Mouse (Mus musculus) adrenal gland, postnatal 10 days (tissue): ENCODE measurements at regions not wholly inside any gene's neighbourhood (a gene's known extent, or its start where the extent isn't known, plus 50 kb on each side); places are given as distances from the start of the nearest gene placed in this dataset.
A peak's percentile ranks its signal among the peaks of the same experiment; 100 is the strongest.
"Not testable (repeated sequence)": the region's sequence is repeated elsewhere in the genome, so short reads cannot be mapped to it uniquely, and the experiment has no call there.

ENCODE experiments used
- DNase-seq: peaks from one replicate; pipeline ENCODE4 v3.0.0; 2021; ENCODE audit warnings: mixed read lengths

DNA sequence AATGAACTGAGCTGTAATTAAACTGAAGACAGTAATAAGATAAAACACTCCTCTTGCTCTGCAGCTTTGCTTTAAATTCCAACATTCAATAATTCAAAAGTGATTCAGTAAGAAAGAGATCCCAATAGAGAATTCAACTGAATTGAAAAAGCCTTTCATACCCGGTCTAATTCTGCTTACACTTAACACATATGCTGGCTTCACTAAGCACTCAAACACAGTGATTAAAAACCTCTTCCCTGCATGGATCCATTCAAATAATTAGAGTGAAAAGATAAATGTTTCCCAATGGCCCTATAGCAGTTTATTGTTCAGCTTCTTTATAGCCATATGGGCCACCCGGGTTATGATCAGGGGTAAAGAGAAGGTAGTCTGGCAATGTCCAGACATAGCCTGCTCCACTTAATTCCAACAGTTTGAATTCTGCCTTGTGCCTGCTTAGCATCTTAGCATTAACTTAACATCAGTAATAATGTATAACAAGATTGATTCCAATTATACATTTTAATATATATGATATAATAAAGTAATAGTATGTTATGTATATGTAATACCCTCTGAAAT lies 659.9 kb upstream of the Kcnd2 start:
- DNase-seq = no peak

DNA sequence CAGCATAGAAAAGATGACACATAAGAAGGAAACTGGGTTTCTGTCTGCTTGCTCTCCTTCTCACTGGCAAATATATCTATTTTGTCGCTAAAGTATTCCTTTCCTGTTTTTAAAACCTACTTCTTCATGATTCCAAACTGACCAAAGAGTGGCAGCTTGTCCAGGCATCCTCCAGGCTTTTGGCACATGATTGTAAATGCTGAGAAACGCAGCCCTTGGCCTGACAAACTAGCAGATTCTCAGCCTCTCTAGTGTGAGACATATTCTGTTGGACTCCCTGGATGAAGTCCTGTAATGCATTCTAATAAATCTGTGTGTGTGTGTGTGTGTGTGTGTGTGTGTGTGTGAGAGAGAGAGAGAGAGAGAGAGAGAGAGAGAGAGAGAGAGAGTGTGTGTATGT lies 642.7 kb upstream of the Kcnd2 start:
- DNase-seq = no peak

DNA sequence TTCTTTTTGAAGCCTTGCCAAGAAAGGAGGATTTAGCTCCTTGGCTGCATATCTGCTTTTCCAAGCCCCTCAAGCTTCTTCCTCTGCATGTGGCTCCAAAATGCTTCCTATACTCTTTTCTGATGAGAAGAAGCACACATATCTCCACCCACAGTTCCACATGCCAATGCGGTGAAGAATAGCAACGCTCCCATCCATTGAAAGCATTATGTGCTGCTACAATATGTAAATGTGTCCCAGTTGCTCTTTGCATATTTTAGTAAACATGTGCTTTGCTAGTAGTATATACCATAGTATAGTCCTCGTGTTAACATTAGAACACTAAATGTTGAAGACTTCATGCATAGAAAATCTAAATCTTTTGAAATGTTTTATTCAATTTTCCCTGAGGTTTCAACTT lies 640.6 kb upstream of the Kcnd2 start:
- DNase-seq = no peak

DNA sequence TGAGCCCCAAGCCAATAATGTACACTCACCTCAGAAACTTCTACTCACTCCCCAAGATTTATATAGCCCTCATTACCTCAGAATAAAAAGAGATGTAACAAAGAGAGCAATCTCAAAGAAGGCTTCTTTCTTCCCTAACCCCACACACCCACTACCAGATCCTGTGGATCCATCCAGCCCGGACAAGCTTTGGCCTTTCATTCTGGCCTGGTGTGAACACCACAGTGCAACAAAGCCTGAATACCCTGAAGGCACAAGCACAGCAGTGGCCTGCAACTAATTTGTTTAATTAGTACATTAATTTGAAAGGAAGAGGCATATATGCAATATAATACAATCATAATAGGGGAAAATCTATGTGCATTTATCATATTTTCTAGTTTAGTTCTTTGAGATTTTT lies 616.5 kb upstream of the Kcnd2 start:
- no peak for DNase-seq

DNA sequence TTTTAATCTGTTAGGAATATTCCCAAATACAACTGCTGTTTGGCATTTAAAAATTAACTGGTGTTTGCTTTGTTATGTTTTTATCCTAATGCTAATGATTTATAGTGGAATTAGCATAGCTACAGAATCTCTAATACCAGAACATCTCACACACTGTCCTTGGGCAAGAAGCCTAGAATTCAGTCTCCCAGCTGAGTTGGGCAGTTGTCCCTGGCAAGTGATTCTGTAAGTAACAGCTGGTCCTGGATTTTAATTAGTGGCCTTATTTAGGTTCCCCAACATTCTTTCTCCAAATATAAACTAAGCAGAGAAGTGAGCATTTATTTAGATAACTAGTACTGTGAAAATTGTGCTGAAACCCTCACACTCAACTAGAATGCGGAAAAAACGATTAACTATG lies 611.1 kb upstream of the Kcnd2 start:
- DNase-seq = peak; percentile 5

DNA sequence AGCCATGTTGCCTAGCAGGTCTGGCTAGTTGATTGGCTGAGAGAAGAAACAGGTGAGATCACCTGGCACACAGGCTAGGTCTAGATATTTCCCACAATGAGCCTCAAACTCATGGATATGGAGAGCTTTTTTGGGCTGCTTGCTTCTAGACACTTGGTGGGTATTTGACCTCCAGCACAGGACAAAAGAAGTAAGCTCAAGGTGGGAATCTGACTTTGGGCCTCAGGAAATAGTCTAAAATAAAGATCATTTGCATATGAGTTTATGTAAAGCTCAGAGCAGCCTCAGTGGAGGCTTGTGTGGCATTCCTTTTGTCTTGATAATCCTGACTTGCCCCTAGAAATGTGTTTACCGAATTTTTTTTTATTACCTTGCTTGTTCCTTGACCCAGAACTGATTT lies 594.8 kb upstream of the Kcnd2 start:
- no peak for DNase-seq

DNA sequence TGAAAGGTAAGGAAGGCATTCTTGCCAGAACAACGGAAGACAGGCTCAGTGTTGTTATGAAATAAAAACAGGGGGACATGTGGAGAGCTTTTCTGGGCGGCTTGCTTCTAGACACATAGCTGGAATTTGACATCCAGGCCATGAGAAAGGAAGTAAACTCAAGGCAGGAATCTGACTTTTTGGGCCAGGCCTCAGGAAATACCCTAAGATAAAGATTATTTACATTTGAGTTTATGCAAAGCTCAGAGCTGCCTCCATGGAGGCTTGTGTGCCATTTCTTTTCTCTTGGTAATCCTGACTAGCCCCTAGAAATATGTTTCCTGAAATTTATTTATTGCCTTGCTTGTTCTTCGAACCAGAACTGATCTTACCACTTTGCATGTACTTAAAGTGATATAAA lies 588.9 kb upstream of the Kcnd2 start:
- DNase-seq = no peak

DNA sequence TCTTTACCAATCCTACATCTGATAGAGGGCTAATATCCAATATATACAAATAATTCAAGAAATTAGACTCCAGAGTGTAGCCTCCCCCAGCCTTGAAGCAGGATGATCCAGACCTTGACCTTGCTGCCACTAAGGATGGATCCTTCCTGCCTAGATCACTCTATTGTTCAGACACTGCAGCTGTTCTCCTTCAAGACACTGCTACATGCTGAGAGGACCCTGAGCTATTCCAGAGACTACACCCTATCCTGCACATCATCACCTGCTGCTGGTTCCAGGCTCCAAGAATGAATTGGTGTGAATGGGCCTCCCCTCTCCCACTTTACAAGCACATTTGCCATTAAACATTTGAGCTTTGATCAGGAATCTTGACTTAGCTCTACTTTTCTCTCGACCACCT lies 588.2 kb upstream of the Kcnd2 start:
- DNase-seq = no peak

DNA sequence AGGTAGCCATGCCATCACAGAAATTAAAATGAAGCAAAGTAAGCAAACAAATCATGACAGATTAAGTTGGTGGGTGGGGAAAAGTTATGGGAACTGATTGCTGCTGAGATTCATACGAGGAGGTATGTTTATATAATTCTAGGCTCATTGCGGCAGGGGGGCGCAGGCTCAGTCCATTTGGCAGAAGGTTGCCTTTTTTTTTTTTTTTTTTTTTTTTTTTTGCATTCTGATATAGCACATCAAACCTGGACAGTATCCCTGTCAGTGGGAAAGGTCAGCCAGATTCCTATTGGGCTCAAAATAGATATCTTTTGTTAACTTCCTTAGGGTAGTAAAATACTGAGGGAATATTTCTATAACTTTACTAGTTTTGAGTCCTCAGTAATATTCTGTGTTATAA lies 575.0 kb upstream of the Kcnd2 start:
- no peak for DNase-seq

DNA sequence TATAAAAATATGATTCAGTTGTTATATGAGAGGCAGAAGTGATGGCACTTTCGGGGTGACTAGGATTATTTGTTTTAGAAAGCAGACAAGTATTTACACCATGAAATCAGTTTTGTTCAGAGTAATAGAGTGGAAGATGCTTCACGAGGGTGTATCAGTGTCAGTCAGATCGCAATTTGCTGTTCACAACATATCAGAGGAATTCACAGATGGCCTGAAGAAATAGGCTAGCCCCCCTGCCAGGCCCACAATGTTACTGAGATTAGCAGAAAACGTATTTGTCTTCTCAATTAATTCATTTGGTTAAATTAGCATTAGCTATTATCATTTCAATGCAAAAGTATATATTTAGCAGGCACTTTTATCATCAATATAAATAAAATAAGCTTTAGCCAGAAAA lies 573.9 kb upstream of the Kcnd2 start:
- no peak for DNase-seq

DNA sequence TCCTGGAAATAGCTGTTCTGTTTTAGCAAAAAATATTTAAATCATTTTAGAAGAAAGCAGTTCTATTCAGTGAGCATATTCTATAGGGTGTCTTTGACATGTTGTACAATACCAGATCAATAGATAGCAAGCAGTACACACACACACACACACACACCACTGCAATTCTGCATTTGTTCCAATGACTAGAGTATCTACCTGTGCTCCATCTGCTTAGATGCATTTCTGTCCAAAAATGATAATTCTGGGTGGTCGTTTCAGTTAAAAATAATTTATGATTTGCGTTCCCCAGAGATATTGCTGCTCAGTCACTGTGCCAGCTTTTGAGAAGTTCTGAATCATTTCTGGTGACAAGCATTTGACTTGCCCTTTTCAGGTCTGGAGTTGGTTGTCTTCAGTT lies 573.5 kb upstream of the Kcnd2 start:
- no peak for DNase-seq

DNA sequence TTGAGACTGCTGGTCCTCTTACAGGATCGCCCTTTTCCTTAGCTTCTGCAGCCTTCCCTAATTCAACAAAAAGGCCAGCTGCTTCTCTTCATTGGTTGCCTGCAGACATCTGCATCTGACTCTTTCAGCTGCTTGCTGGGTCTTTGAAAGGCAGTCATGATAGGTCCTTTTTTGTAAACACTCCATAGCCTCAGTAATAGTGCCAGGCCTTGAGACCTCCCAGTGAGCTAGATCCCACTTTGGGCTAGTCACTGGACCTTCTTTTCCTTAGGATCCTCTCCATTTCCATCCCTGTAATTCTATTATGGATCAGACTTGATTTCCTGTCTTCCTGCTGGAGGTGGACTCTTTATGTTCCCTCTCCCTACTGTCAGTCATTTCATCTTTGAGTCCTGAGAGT lies 558.3 kb upstream of the Kcnd2 start:
- DNase-seq = no peak

DNA sequence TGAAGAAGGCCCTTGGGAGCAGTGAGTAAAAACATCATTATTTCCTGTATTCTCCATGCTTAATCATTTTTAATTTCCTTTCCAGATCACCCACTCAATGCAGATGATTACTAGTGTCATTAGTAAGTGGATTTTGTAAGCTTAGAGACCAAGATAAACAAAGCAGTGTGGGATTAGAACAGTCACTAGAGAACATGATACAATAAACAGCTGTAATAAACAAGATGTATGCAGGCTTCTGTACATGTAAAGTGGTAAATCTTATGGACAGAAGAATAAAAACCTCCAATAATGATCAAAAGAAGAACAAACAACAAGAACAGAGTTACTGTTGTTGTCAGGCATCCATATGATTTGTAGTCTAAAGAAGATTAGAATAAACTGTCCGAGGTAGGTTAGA lies 542.1 kb upstream of the Kcnd2 start:
- DNase-seq = no peak

DNA sequence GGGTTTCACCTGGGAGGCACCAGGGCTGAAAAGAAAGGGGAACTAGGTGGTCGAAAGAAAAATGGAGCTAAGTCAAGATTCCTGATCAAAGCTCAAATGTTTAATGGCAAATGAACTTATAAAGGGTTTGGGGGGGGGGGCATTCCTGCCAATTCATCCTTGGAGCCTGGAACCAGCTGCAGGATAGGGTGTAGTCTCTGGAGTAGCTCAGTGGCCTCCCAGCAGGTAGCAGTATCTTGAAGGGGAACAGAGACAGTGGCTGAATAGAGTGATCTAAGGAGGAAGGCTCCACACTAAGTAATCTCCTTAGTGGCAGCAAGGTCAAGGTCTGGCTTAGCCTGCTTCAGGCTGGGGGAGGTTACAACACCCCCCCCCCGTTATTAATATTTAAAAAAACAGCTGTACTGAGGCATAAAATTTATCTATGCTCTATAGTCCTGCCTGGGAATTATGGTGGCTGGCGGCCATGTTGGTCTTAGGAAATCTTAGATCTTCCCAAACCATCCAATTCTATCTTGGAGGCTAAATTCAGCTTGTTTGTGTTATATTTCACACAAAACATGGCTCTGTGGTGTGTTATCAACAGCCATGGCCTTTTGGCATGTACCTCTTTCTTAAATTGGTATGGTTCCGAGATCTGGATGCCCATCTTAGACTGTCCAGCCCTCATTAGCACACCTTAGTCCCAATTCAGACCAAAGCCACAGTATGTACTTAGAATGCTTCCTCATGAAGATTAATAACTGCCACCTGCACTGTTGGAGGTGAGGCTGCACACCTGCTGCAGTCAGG lies 528.7 kb upstream of the Kcnd2 start:
- DNase-seq = not testable (repeated sequence)

DNA sequence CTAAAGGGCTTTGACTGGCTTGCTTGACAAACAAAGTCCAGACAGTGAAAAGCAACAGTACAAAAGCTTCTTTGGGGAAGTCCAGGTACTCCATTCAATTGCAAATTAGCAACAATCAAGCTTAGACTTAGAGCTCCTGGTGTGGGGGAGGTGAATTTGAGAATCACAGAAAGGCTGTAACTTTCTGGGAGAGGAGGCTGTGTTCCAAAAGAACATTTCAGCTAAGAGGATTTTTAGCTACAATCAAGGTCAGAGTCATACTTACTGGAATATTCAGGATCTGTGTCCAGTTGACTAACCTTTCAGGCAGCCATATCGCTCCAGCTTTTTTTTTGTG lies 528.1 kb upstream of the Kcnd2 start:
- DNase-seq = not testable (repeated sequence)

DNA sequence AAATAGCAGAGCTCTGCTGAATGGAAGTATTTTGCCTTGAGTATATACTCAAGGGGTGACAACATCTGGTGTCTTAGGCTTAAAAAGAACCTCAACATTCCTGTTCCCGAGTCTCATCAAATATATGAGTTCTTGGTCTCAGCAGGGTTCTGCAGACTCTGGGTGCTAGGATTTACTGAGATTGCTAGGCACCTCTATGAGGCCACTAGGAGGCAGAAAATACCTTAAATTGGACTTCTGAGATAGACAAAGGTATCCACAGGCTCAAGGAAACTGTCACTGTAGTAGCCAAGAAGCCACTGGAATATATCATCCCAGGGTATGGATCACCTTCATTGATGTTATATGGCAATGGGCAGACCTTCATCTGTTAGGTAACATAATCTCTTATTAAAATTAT lies 489.4 kb upstream of the Kcnd2 start:
- no peak for DNase-seq

DNA sequence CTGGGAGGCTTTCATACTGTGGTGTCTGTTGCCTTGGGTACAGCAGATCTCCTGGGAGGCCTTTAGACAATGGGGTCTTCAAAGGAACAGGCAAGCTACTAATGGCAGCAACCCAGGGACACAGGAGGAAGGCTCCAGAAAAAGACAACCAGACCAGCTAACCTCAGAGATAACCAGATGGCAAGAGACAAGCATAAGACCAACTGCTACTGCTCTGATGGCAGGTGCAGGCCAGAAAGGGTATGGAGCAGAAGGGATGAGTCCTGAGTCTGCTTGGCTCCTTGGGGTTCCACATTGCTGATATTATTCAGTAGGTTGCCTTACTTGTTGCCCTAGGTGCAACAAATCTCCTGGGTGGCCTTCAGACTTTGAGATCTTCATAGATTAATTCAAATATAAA lies 476.2 kb upstream of the Kcnd2 start:
- DNase-seq = no peak

DNA sequence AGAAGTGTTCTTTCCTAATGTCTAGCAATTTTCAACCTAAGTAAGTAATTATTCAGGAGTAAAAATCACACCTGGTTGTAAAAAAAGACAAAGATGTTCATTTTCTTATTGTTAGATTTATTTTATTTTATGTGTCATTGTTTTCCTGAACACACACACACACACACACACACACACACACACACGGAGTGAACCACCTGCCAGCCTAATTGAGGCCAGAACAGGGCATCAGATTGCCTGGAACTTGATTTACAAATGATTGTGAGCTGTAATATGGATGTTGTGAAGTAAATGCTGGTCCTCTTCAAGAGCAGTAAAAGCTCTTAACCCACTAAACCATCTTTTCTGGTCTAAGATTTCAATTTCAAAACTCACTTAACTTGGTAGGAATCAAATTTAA lies 474.9 kb upstream of the Kcnd2 start:
- DNase-seq = no peak

DNA sequence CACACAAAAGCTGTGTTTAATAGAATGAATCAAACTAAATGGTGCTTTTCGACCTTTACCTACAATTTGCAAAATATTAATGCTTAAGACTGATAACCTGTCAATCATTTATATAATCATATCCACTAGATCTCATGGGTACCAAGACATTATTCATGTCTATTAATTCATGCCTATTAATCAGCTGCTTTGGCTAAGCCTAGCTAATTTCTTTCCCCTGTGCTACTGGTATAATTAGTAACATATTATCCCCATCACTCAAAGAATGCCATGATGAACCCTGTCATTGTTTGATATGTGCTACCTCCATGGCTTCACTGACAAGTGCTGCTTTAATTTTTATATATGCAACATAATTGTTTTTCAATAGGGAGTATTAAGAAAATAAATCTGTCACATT lies 474.1 kb upstream of the Kcnd2 start:
- no peak for DNase-seq

DNA sequence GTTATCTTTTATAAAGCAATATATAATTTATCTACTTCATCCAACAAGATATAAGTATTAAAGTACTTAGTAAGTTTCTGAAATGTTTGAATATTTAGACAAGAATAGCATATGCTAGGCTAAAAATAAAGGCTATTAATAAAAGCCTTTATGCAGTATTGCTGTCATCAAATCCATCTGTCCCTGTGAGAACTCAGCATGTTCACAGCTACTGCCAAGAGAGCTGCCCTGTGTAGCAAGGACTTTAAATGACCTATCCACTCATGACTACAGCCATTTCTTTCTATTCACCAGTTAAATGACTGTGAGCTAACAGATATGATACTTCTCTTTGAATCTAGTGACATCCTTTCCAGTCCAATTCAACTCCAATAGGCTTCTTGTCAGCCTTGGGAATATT lies 458.1 kb upstream of the Kcnd2 start:
- DNase-seq = no peak

DNA sequence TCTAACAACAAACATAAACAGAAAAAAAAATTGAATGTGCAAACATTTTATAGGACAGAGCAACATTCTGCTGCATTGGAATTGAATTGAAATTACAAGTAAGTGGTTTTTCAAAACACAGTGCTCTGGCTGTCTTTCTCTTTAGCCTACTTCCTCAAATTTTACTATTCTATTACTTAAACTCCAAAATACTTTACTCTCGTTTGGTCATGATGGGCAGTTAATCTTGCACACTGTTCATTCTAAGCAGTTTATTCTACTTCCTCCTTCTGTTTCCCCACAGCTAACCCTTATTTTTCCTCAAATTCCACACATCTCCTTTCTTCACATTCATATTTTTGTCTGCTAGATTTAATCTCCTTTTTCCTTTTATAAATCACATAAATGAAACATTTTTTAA lies 454.0 kb upstream of the Kcnd2 start:
- no peak for DNase-seq

DNA sequence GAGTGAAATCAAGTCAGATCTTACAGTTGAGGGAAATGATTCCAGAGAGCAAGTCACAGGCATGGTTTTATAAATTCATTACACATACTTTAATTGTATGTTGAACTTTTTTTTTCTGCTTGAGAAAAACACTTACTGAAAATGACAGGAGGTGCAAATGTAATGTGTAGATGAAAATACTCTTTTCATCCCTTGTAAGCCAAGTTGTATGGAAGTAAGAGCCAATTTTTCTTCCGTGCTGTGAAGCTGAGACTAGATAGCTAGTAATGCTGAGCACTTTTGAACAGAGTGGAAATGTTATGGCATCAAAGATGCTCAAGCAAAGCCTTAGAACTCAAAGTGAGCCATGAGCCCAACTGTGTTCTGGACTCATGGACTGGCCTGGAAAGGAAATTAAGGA lies 439.4 kb upstream of the Kcnd2 start:
- no peak for DNase-seq
